Mouse (Mus musculus) neural tube, embryonic 13.5 days (tissue): ENCODE data around the gene Ctnnbl1. TPM values are rescaled to one million over a fixed set of nuclear protein-coding genes. Genes with fewer than 3 reads are reported as not detected.

Experiments used
- ATAC-seq: fragments of 200-750 bp; cut with Nextera tagmentation; 2 replicates; pipeline ENCODE4 v1.8.0; 2017; ENCODE audit warnings: low read depth, mild to moderate bottlenecking, moderate TSS enrichment, moderate library complexity
- H3K27ac ChIP-seq: fragments of 300-500 bp; sonication (generic); replicated peaks from 2 replicates; pipeline ENCODE4 v1.5.1; 2015; ENCODE audit warnings: moderate library complexity, mild to moderate bottlenecking, inconsistent platforms
- H3K27me3 ChIP-seq: fragments of 300-500 bp; sonication (generic); 2 replicates; pipeline ENCODE4 v1.6.1; 2015; ENCODE audit warnings: mild to moderate bottlenecking, inconsistent platforms
- H3K36me3 ChIP-seq: fragments of 300-500 bp; sonication (generic); 2 replicates; pipeline ENCODE4 v1.6.1; 2015; ENCODE audit warnings: mild to moderate bottlenecking, inconsistent platforms
- H3K4me1 ChIP-seq: fragments of 300-500 bp; sonication (generic); replicated peaks from 2 replicates; pipeline ENCODE4 v1.6.1; 2015; ENCODE audit warnings: inconsistent platforms
- H3K4me2 ChIP-seq: fragments of 300-500 bp; sonication (generic); 2 replicates; pipeline ENCODE4 v1.6.1; 2015; ENCODE audit warnings: inconsistent platforms, mild to moderate bottlenecking, moderate library complexity
- H3K4me3 ChIP-seq: fragments of 300-500 bp; sonication (generic); 2 replicates; pipeline ENCODE4 v1.5.1; 2015; ENCODE audit warnings: mild to moderate bottlenecking, inconsistent platforms
- H3K9ac ChIP-seq: fragments of 300-500 bp; sonication (generic); 2 replicates; pipeline ENCODE4 v1.6.1; 2015; ENCODE audit warnings: moderate library complexity, mild to moderate bottlenecking, inconsistent platforms
- H3K9me3 ChIP-seq: fragments of 300-500 bp; sonication (generic); 2 replicates; pipeline ENCODE4 v1.6.1; 2016; ENCODE audit warnings: inconsistent platforms
- WGBS: fragments of 180-500 bp; shearing (Covaris S2); methylation state at CpG from one replicate; pipeline ENCODE4 v1.1.7; 2015; 5-methylcytosine and 5-hydroxymethylcytosine counted together
- polyA plus RNA-seq: library from polyadenylated mRNA; unstranded; fragments of >200 nt; fragmentation: Nextera tagmentation; extraction: Ambion mirVana; gene quantifications from 2 replicates; pipeline ENCODE4 v1.2.1, GENCODE M21; 2015

Gene Ctnnbl1
- polyA plus RNA-seq, 1 experiment from 2014 or later, result 69.7 TPM

DNA sequence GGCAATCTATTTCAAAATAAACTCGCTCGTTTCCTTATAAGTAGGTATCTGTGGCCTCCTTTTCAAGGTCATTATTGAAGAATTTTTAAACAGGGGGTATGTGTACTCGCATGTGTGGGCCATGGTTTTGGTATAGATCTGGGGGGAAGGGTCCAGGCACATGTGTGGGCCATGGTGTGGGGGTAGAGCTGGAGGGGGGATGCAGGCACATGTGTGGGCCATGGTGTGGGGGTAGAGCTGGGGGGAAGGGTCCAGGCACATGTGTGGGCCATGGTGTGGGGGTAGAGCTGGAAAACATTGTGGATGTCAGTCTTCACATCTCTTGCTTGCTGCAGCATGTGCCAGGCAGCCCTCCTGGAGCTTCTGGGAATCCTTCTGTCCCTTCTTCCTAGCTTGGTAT lies 129.9 kb downstream of the Ctnnbl1 start:
- Histone ChIP-seq H3K4me2 (no peak overlapping the region), H3K9ac (no peak overlapping the region), H3K36me3 (peaks cover 14% of the 10 kb centered on the region), H3K27me3 (no peaks in the 10 kb centered on the region), H3K9me3 (no peaks in the 10 kb centered on the region), H3K4me1 (no peaks in the 10 kb centered on the region), H3K27ac (0 out of 2 replicates have a peak overlapping the region, but pooled peaks have one; percentile 23), H3K4me3 (no peak overlapping the region)
- 88% methylated on average over 3 of the region's 3 CpGs for WGBS
- no peak for ATAC-seq

GRCm38 (mm10) chr2:157870247-157870646 lies 133.0 kb downstream of the Ctnnbl1 start:
- Histone ChIP-seq H3K4me2 (no peak overlapping the region), H3K27ac (no peak overlapping the region), H3K36me3 (peaks cover 21% of the 10 kb centered on the region), H3K9me3 (no peaks in the 10 kb centered on the region), H3K4me1 (0 out of 2 replicates have a peak, but pooled peaks cover 10% of the 10 kb centered on the region), H3K27me3 (no peaks in the 10 kb centered on the region), H3K9ac (no peak overlapping the region), H3K4me3 (no peak overlapping the region)
- 84% methylated on average over 6 of the region's 6 CpGs for WGBS
- ATAC-seq, result no peak

- Histone ChIP-seq H3K36me3 (peaks cover 21% of the 10 kb centered on the region), H3K9ac (no peak overlapping the region), H3K9me3 (no peaks in the 10 kb centered on the region), H3K4me2 (no peak overlapping the region), H3K4me1 (peaks cover 10% of the 10 kb centered on the region; the same call in 1 of the 2 replicates), H3K27me3 (no peaks in the 10 kb centered on the region), H3K4me3 (no peak overlapping the region), H3K27ac (no peak overlapping the region)
- no peak for ATAC-seq
- WGBS, result 71% methylated on average over 6 of the region's 6 CpGs
Measured at GRCm38 (mm10) chr2:157873223-157873622, 136.0 kb downstream of the Ctnnbl1 start.

DNA sequence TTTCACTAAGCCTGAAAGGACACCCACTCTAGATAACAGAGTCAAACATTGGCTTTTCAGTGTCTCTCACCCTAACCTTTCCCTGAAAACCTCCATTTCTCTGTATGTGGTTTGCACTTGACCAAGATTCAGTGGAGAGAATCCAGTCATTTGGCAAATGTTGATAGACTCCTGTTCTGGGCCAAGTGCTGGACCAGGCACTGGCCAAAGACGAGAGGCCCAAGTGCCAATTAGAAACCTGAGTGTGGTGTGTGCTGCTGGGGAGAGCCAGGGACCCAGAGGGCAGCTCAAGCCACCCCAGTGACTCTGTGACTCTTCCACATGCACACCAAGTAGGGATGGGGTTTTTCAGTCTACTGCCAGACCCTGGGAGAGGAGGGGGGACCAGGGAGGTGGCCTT lies 136.5 kb downstream of the Ctnnbl1 start:
- no peaks in the 10 kb centered on the region for H3K27me3 ChIP-seq
- H3K9me3 ChIP-seq, result no peaks in the 10 kb centered on the region
- no peak overlapping the region for H3K27ac ChIP-seq
- peaks cover 21% of the 10 kb centered on the region for H3K36me3 ChIP-seq
- 89% methylated on average over 1 of the region's 1 CpGs for WGBS
- no peak overlapping the region for H3K9ac ChIP-seq
- no peak overlapping the region for H3K4me2 ChIP-seq
- H3K4me3 ChIP-seq, result no peak overlapping the region
- no peak for ATAC-seq
- H3K4me1 ChIP-seq, result peaks cover 10% of the 10 kb centered on the region; the same call in 1 of the 2 replicates

GRCm38 (mm10) chr2:157875111-157875510 lies 137.9 kb downstream of the Ctnnbl1 start:
- Histone ChIP-seq H3K36me3 (peaks cover 21% of the 10 kb centered on the region), H3K27me3 (no peaks in the 10 kb centered on the region), H3K4me3 (no peak overlapping the region), H3K4me2 (no peak overlapping the region), H3K9ac (no peak overlapping the region; the same call in 1 of the 2 replicates), H3K27ac (peak overlapping the region; percentile 18; the same call in 1 of the 2 replicates), H3K9me3 (no peaks in the 10 kb centered on the region), H3K4me1 (peaks cover 12% of the 10 kb centered on the region; the same call in 1 of the 2 replicates)
- WGBS, result 80% methylated on average over 8 of the region's 8 CpGs
- no peak for ATAC-seq

DNA sequence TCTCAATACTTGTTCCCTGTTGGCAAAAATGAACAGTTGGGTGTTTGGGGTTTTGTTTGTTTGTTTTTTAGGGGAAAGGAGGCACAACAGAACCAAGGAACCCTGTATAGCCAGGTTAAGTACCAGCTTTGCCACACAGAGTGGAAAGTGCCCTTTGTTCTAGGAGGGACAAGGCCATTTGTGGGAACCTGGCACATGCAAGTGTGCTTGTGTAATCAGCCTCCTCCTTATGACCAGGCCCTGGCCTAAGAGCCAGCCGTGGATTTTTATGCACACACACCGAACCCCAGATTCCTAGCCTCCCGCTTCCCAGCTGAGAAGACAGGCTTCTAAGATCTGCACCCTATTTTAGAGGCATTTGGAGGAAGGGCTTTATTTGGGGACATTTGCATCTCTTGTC lies 140.2 kb downstream of the Ctnnbl1 start:
- 84% methylated on average over 3 of the region's 3 CpGs for WGBS
- peaks cover 35% of the 10 kb centered on the region for H3K4me1 ChIP-seq

DNA sequence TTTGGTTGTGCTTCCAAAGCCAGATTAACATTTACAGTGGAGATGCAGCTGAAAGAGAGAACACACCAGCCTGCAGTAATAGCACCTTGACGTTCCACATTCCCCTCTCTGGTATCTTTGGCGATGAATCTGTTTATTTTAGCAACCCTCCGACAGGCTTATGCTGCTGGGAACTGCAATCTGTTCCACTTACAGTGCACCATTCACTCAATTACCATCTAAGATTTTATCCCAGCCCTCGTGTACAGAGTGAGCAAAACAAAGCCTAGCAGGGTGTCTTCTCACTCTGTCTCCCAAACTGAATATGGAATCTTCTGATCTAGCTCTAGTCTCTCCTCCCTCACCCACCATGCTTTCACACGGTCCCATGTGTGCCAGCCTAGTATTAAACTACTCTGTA lies 140.8 kb downstream of the Ctnnbl1 start:
- no peak overlapping the region for H3K4me2 ChIP-seq
- H3K4me3 ChIP-seq, result no peak overlapping the region
- 74% methylated on average over 5 of the region's 5 CpGs for WGBS
- H3K36me3 ChIP-seq, result no peaks in the 10 kb centered on the region; the same call in 1 of the 2 replicates
- no peak for ATAC-seq
- H3K27me3 ChIP-seq, result no peaks in the 10 kb centered on the region
- peaks cover 40% of the 10 kb centered on the region for H3K4me1 ChIP-seq
- no peak overlapping the region for H3K27ac ChIP-seq
- H3K9ac ChIP-seq, result no peak overlapping the region
- H3K9me3 ChIP-seq, result no peaks in the 10 kb centered on the region

More for the DNA sequence above, 140.2 kb downstream of the Ctnnbl1 start:
- no peak for ATAC-seq
- Histone ChIP-seq H3K9ac (no peak overlapping the region), H3K27ac (no peak overlapping the region), H3K36me3 (peaks cover 4% of the 10 kb centered on the region; the same call in 1 of the 2 replicates), H3K4me3 (no peak overlapping the region), H3K27me3 (no peaks in the 10 kb centered on the region), H3K4me2 (no peak overlapping the region), H3K9me3 (no peaks in the 10 kb centered on the region)

DNA sequence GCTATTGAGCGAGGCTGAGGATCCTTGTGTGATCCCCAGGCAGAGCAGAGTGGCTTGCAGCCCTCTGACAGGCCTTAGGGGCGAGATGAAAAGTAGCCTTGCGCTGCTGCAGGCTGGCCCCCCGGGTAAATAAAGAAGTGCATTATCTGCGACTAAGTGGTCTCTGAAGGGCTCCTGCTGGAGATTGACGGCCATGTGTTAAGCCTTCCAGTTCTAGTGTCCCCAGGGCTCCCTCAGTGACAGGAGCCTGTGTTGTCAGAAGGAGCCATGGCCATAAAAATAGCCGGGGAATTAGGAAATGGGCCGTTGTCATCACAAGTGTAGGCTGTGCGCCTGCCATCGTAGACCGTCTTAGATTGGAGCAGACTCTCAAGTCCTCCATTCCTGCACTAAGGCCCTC lies 144.7 kb downstream of the Ctnnbl1 start:
- H3K4me3 ChIP-seq, result no peak overlapping the region
- ATAC-seq, result peak; percentile 51; the same call in 1 of the 2 replicates
- H3K4me2 ChIP-seq, result no peak overlapping the region
- peak overlapping the region; percentile 78 for H3K27ac ChIP-seq
- peaks cover 6% of the 10 kb centered on the region; the same call in 1 of the 2 replicates for H3K27me3 ChIP-seq
- H3K9me3 ChIP-seq, result no peaks in the 10 kb centered on the region
- WGBS, result 6% methylated on average over 11 of the region's 11 CpGs
- peaks cover 16% of the 10 kb centered on the region for H3K36me3 ChIP-seq
- H3K4me1 ChIP-seq, result peaks cover 52% of the 10 kb centered on the region
- 0 out of 2 replicates have a peak overlapping the region, but pooled peaks have one; percentile 26 for H3K9ac ChIP-seq

- Histone ChIP-seq H3K4me2 (no peak overlapping the region), H3K27me3 (peaks cover 6% of the 10 kb centered on the region; the same call in 1 of the 2 replicates), H3K4me1 (peaks cover 59% of the 10 kb centered on the region), H3K9me3 (no peaks in the 10 kb centered on the region), H3K4me3 (no peak overlapping the region), H3K9ac (peak overlapping the region; percentile 60), H3K27ac (peak overlapping the region; percentile 93), H3K36me3 (peaks cover 21% of the 10 kb centered on the region)
- 10% methylated on average over 10 of the region's 10 CpGs for WGBS
- peak; percentile 57 for ATAC-seq
Measured at GRCm38 (mm10) chr2:157887275-157888025, 150.2 kb downstream of the Ctnnbl1 start.

DNA sequence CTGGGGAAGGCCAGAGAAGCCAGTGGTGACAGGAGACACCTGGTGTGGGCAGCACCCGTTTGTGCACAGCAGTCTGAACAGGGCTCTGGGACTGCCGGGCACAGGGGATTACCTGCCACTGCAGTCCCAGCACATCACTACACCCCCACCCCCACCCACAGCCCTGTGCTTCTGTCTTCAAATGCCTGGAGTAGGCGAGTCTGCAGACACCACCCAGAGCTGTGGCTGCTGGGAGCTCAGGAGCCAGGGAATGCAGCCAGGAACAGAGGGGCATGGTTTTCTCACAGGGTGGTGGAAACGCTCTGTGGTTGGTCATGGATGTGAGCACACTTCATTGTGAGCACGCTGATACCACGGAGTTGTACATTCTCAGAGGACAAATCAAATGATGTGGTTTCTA lies 154.0 kb downstream of the Ctnnbl1 start:
- no peak overlapping the region for H3K4me2 ChIP-seq
- H3K4me3 ChIP-seq, result no peak overlapping the region
- H3K9ac ChIP-seq, result no peak overlapping the region
- H3K27me3 ChIP-seq, result no peaks in the 10 kb centered on the region
- H3K4me1 ChIP-seq, result peaks cover 54% of the 10 kb centered on the region
- H3K36me3 ChIP-seq, result peaks cover 4% of the 10 kb centered on the region
- 61% methylated on average over 6 of the region's 6 CpGs for WGBS
- ATAC-seq, result no peak
- no peaks in the 10 kb centered on the region for H3K9me3 ChIP-seq
- 0 out of 2 replicates have a peak overlapping the region, but pooled peaks have one; percentile 7 for H3K27ac ChIP-seq

GRCm38 (mm10) chr2:157897131-157897530 lies 159.9 kb downstream of the Ctnnbl1 start:
- 0 out of 2 replicates have a peak, but pooled peaks cover 3% of the 10 kb centered on the region for H3K27me3 ChIP-seq
- H3K9ac ChIP-seq, result no peak overlapping the region
- peaks cover 24% of the 10 kb centered on the region for H3K4me1 ChIP-seq
- H3K36me3 ChIP-seq, result no peaks in the 10 kb centered on the region
- H3K4me3 ChIP-seq, result no peak overlapping the region
- ATAC-seq, result no peak
- no peaks in the 10 kb centered on the region for H3K9me3 ChIP-seq
- 75% methylated on average over 4 of the region's 4 CpGs for WGBS
- H3K27ac ChIP-seq, result no peak overlapping the region
- H3K4me2 ChIP-seq, result no peak overlapping the region

DNA sequence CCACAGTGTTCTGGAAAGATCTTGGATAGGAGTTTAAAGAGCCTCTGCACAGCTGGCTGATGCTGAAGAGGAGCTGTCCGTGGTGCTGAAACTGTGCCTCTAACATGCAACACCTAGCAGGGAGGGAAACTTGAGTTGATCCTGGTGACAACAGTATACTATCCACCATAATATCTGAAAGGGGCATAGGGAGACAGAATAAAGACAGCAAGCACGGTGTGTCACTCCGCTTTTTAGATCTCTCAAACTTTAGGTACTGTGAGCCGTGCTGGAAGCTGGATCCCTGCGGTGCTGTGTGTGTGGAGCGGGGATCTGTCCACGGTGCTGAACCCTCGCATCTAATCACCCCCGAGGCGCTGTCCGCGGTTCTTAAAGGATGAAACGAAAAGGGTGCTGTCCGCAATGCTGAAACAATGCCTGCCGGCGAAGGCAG lies 176.0 kb downstream of the Ctnnbl1 start:
- under 1% methylated on average over 16 of the region's 16 CpGs for WGBS
- Histone ChIP-seq H3K9me3 (no peaks in the 10 kb centered on the region), H3K4me1 (peaks cover 77% of the 10 kb centered on the region), H3K9ac (peak overlapping the region; percentile 84), H3K27me3 (peaks cover 40% of the 10 kb centered on the region), H3K4me2 (peak overlapping the region; percentile 74), H3K4me3 (peak overlapping the region; percentile 18), H3K27ac (peak overlapping the region; percentile 46; the same call in 1 of the 2 replicates), H3K36me3 (no peaks in the 10 kb centered on the region)
- ATAC-seq, result no peak
